Mouse (Mus musculus): Measurements from ENCODE around the gene Ftl1. TPM values are rescaled to one million over a fixed set of nuclear protein-coding genes. Genes with fewer than 3 reads are reported as not detected.
"Not testable (repeated sequence)": the region's sequence is repeated elsewhere in the genome, so short reads cannot be mapped to it uniquely, and the experiment has no call there.

Gene Ftl1
- polyA plus RNA-seq, 1 experiment from 2014 or later: 8,262 TPM

DNA sequence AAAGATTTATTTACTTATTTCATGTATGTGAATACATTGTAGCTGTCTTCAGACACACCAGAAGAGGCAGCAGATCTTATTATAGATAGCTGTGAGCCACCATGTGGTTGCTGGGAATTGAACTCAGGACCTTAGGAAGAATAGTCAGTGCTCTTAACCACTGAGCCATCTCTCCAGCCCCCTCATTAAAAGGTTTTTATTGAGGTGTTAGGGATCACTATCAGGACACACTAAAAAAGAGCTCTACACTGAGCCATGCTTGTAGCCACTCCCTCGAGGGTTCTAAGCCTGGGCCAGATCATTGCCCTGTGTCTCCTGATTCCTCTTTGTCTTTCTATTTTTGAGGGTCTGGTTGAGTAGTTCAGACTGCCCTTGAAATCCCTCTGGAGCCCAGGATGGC lies 16.8 kb upstream of the Ftl1 start:
- Histone ChIP-seq H3K4me1 (replicated peaks) (peaks cover 32% of the 10 kb centered on the region), H3K4me2 (no peak overlapping the region), H3K27me3 (no peaks in the 10 kb centered on the region), H3K9ac (0 out of 2 replicates have a peak overlapping the region, but pooled peaks have one; percentile 60), H3K9me3 (replicated peaks) (no peaks in the 10 kb centered on the region), H3K27ac (no peak overlapping the region; the same call in 1 of the 2 replicates), H3K36me3 (peaks cover 7% of the 10 kb centered on the region; the same call in 1 of the 2 replicates), H3K4me3 (replicated peaks) (no peak overlapping the region)
- ATAC-seq (ENCODE audit: low read depth) (no peak), DNase-seq (no peak)
- whole genome bisulfite sequencing (ENCODE audit: insufficient replicate concordance): 42% methylated on average over 1 of the region's 1 CpGs

DNA sequence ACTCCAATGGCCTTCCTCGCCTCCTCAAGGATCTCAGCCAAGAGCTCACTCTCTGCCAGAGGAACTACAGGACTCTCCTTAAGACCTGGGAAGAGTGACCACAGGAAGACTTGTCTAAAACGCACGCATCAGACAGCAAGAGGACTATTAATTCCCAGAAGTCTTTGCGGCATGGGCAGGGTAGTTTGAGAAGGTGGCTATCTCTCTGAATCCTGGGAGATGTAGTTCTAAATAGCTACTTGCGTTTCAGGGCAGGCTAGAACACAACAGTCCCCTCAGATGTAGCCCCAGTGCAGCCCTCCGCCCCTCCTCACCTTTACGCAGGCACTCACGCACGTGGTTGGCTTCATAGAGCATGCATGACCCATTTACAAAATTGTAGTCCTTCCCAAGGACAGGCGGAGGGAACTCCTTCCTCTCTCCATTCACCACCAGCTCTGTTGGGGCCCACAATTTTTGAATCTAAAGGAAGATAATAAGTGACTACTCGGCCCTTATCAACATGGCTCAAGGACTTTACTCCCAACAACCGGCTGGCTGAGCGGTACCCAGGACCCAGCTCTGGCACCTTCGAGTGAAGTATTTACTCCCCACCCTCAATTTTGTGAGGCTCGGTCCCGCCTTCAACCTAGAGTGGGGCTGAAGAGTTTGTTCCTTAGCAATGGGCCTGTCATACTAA lies 15.7 kb upstream of the Ftl1 start:
- H3K9ac ChIP-seq: peak overlapping the region; percentile 60
- no peaks in the 10 kb centered on the region for H3K27me3 ChIP-seq
- peak; percentile 55 for DNase-seq
- H3K27ac ChIP-seq: peak overlapping the region; percentile 70
- H3K9me3 ChIP-seq (replicated peaks): no peaks in the 10 kb centered on the region
- H3K4me3 ChIP-seq (replicated peaks): peak overlapping the region; percentile 39
- H3K36me3 ChIP-seq: peaks cover 7% of the 10 kb centered on the region; the same call in 1 of the 2 replicates
- WGBS (ENCODE audit: insufficient replicate concordance): 42% methylated on average over 16 of the region's 16 CpGs
- peaks cover 37% of the 10 kb centered on the region for H3K4me1 ChIP-seq (replicated peaks)
- peak overlapping the region; percentile 56 for H3K4me2 ChIP-seq
- ATAC-seq (ENCODE audit: low read depth): peak; percentile 74

DNA sequence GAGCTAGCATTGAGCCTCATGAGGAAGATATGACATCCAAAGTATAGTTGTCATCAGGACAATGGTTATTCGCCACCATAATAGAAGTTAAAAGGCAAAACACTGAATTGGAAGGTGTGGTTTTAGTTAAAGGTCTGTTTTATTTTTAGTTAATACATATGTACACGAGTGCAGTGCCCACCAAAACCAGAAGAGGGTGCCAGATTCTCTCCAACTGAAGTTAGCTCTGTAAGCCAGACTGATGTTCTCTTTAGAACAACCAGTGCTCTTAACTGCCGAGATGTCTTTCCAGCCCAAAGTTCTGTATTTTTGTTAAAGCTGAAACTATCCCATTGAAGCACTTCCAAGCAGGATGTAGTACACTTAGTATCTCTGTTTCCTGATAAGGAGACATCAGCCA lies 11.2 kb upstream of the Ftl1 start:
- Histone ChIP-seq H3K4me3 (replicated peaks) (no peak overlapping the region), H3K4me1 (replicated peaks) (peaks cover 37% of the 10 kb centered on the region), H3K36me3 (no peaks in the 10 kb centered on the region), H3K27ac (peak overlapping the region; percentile 21; the same call in 1 of the 2 replicates), H3K4me2 (0 out of 2 replicates have a peak overlapping the region, but pooled peaks have one; percentile 1), H3K27me3 (no peaks in the 10 kb centered on the region), H3K9me3 (replicated peaks) (no peaks in the 10 kb centered on the region), H3K9ac (no peak overlapping the region)
- ATAC-seq (ENCODE audit: low read depth) (no peak), DNase-seq (no peak)
- whole genome bisulfite sequencing (ENCODE audit: insufficient replicate concordance): 4% methylated on average over 3 of the region's 3 CpGs

DNA sequence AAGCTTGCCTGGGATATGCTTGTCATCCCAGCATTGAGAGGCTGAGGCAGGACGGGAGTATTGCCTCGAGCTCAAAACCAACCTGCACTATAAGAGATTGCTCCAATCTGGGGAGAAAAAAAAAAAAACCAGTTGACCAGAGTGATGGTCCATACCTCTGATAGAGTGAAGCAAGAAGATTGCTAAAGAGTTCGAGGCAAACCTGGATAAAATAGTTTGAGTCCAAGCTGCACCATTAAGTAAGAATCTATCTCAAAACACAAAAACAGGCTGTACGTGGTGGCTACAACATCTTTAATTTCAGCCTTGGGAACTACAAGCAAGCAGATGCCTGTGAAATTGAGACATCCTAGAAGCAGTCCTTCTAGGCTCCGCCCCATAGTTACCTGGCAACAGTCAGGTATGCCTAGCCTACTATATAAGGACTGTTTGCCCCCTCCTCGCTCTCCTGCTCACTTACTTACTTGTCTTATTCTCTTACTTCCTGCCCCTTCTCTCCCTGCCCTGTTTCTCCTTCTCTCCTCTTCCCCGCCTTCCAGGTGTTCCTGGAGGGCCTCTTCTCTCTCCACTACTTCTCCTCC lies 7.5 kb upstream of the Ftl1 start:
- Histone ChIP-seq H3K27me3 (no peaks in the 10 kb centered on the region), H3K4me3 (replicated peaks) (peak overlapping the region; percentile 79), H3K9me3 (replicated peaks) (no peaks in the 10 kb centered on the region), H3K27ac (no peak overlapping the region), H3K36me3 (peaks cover 35% of the 10 kb centered on the region), H3K4me2 (peak overlapping the region; percentile 94), H3K4me1 (replicated peaks) (peaks cover 58% of the 10 kb centered on the region), H3K9ac (peak overlapping the region; percentile 87)
- ATAC-seq (ENCODE audit: low read depth) (no peak; the same call in 1 of the 2 replicates), DNase-seq (no peak)
- 40% methylated on average over 7 of the region's 7 CpGs for WGBS (ENCODE audit: insufficient replicate concordance)

DNA sequence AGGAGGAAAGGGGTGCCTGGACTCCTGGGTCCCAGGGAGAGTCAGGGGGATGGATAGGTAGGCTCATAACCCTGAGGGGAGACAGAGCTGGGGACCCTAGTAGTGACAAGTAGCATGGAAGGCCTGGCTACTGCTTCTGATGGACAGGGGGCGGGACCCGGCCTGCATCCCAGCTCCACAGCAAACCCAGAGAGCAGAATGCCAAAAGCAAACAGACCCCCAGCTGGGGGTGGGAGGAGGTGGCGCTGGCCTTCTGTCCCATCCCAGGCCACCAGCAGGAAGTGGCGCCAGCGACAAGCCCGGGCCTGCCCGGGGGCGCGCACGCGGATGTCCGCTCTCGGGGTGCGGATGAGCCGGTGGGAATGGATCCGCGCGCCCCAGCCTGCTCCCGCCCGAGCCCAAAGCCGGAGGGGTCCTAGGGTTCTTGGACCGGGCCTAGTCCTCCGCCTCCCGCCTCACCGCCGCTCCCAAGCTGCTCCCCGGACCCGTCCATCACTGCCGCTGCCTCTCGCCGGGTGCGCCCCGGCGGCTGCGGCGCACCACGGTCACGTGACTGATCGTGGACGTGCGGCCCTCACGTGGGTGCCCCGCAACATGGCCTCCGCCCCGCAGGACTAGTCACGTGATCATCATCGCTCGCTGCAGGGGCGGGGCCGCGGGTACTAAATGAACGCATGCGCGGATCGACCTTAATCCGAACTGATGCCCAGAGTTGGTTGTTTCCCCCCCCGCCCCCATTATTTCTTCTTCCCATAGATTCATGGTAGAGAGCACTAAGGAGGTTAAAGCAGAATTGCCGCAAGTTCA lies 6.8 kb upstream of the Ftl1 start, which contains the start of gene Bax:
TSS of gene Bax (minus strand) at position 616 of the 807 bp plus-strand sequence.
- H3K27me3 ChIP-seq: no peaks in the 10 kb centered on the region
- H3K4me3 ChIP-seq (replicated peaks): peak within 1 kb of the TSS; percentile 79
- H3K9me3 ChIP-seq (replicated peaks): no peaks in the 10 kb centered on the region
- H3K36me3 ChIP-seq: peaks cover 40% of the 10 kb centered on the region
- peak within 1 kb of the TSS; percentile 94 for H3K4me2 ChIP-seq
- H3K4me1 ChIP-seq (replicated peaks): peaks cover 61% of the 10 kb centered on the region
- H3K9ac ChIP-seq: peak within 1 kb of the TSS; percentile 87
- under 1% methylated on average over 57 of the region's 58 CpGs for WGBS (ENCODE audit: insufficient replicate concordance)
- peak within 1 kb of the TSS; percentile 76 for H3K27ac ChIP-seq
- ATAC-seq (ENCODE audit: low read depth) (peak; percentile 77), DNase-seq (peak; percentile 93)

DNA sequence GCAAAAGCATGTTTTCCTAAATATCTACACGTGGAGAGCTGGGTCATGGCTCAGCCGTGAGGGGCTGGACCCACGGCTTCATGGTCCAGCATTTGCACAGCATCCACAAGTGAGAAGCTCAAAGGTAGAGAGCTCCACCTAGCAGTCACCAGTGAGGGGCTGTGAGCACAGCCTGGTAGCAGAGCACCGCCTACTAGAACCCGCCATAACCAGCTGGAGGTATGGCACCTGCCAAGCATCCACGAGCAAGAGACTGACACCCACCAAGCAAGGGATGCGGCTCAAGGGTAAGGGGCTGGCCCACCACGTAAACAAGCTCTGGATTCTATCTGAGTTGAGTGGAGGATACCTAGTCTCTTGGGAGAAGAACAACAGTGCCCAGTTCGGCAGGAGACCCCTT lies 5.9 kb upstream of the Ftl1 start:
- Histone ChIP-seq H3K4me3 (replicated peaks) (peak overlapping the region; percentile 79), H3K4me2 (peak overlapping the region; percentile 94), H3K9me3 (replicated peaks) (no peaks in the 10 kb centered on the region), H3K9ac (peak overlapping the region; percentile 87), H3K36me3 (peaks cover 40% of the 10 kb centered on the region), H3K27me3 (no peaks in the 10 kb centered on the region), H3K27ac (peak overlapping the region; percentile 76; the same call in 1 of the 2 replicates), H3K4me1 (replicated peaks) (peaks cover 65% of the 10 kb centered on the region)
- ATAC-seq (ENCODE audit: low read depth) (no peak), DNase-seq (no peak)
- 67% methylated on average over 9 of the region's 9 CpGs for WGBS (ENCODE audit: insufficient replicate concordance)

DNA sequence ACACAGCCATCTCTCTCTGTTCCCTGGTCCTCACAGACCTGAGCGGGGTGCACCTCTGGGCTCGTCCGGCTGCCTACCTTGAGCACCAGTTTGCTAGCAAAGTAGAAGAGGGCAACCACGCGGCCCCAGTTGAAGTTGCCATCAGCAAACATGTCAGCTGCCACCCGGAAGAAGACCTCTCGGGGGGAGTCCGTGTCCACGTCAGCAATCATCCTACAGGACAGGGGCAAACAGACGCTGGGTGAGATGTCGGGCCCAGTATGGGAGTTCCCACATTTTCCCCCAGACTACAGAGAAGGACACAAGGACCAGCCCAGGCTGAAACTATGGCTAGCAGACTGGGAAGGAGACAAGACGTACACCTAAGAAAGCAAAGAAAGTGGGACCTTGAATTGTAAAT lies 5.4 kb upstream of the Ftl1 start:
- H3K27ac ChIP-seq: 0 out of 2 replicates have a peak overlapping the region, but pooled peaks have one; percentile 10
- peaks cover 69% of the 10 kb centered on the region for H3K4me1 ChIP-seq (replicated peaks)
- DNase-seq (no peak), ATAC-seq (ENCODE audit: low read depth) (no peak)
- H3K4me3 ChIP-seq (replicated peaks): peak overlapping the region; percentile 79
- 86% methylated on average over 12 of the region's 12 CpGs for WGBS (ENCODE audit: insufficient replicate concordance)
- H3K27me3 ChIP-seq: no peaks in the 10 kb centered on the region
- peak overlapping the region; percentile 94 for H3K4me2 ChIP-seq
- H3K9ac ChIP-seq: peak overlapping the region; percentile 87
- peaks cover 40% of the 10 kb centered on the region for H3K36me3 ChIP-seq
- no peaks in the 10 kb centered on the region for H3K9me3 ChIP-seq (replicated peaks)

DNA sequence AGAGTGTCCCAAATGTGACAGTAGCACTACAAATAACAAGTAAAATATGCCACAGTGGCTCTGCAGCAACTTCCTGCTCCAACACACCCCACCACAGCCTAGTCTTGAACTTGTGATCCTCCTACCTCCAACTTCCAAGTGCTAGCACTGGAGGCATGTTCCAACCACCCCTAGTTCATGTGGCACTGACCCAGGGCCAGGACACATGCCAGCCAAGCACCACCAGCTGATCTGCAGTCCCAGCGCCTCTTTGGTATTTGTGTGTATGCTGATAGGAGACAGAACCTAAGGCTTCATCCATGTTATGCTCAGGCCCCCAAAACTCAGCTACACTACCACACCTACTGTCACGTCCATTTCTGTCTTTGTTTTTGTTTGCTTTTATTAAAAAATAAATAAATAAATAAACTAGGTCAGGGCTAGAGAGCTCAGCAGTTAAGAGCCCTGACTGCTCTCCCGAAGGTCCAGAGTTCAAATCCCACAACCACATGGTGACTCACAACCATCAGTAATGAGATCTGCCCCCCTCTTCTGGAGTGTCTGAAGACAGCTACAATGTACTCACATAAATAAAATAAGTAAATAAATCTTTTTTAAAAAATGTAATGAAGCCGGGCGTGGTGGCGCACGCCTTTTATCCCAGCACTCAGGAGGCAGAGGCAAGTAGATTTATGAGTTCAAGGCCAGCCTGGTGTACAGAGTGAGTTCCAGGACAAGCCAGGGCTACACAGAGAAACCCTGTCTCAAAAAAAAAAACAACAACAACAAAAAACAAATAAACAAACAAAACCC lies 4.5 kb upstream of the Ftl1 start:
- ATAC-seq (ENCODE audit: low read depth) (no peak), DNase-seq (no peak)
- Histone ChIP-seq H3K9me3 (replicated peaks) (no peaks in the 10 kb centered on the region), H3K36me3 (peaks cover 40% of the 10 kb centered on the region), H3K27me3 (no peaks in the 10 kb centered on the region), H3K9ac (0 out of 2 replicates have a peak overlapping the region, but pooled peaks have one; percentile 17), H3K4me3 (replicated peaks) (no peak overlapping the region), H3K27ac (peak overlapping the region; percentile 53), H3K4me1 (replicated peaks) (peaks cover 72% of the 10 kb centered on the region), H3K4me2 (no peak overlapping the region)
- 93% methylated on average over 7 of the region's 7 CpGs for WGBS (ENCODE audit: insufficient replicate concordance)

DNA sequence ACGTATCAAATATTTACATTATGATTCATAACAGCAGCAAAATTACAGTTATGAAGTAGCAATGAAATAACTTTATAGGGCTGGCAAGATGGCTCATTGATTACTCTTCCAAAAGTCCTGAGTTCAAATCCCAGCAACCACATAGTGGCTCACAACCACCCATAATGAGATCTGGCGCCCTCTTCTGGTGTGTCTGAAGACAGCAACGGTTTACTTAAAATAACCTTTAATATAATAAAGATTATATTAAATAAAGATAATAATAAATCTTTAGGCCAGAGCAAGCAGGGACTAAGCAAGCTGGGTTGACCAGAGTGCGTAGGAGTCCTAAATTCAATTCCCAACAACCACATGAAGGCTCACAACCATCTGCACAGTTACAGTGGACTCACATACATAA lies 3.2 kb upstream of the Ftl1 start:
- H3K9ac ChIP-seq; H3K4me3 ChIP-seq (replicated peaks); DNase-seq; H3K9me3 ChIP-seq (replicated peaks); H3K4me2 ChIP-seq; ATAC-seq (ENCODE audit: low read depth); H3K27me3 ChIP-seq: not testable (repeated sequence)
- peaks cover 80% of the 10 kb centered on the region for H3K4me1 ChIP-seq (replicated peaks)
- H3K27ac ChIP-seq: peak overlapping the region; percentile 98; the same call in 1 of the 2 replicates
- 71% methylated on average over 4 of the region's 4 CpGs for WGBS (ENCODE audit: insufficient replicate concordance)
- peaks cover 51% of the 10 kb centered on the region for H3K36me3 ChIP-seq

DNA sequence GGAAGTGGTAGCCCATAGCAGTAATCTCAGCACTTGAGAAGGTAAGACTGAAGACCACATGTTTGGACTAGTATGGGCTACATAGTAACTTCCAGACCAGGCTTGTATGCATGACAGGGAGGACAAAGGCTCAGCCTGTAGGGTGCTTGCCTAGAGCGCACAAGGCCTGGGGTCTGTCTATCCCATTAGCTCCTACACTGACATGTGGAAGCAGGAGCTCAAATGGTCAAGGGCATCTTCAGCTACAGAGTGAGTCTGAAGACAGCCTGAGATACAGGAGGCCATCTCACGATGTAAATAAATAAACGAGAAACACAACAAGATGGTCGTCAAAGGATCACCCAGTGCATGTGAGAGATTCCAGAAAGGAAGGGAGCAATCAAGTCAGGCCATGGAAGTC lies 2.6 kb upstream of the Ftl1 start:
- Histone ChIP-seq H3K36me3 (peaks cover 56% of the 10 kb centered on the region), H3K27me3 (no peaks in the 10 kb centered on the region), H3K27ac (peak overlapping the region; percentile 98), H3K4me3 (replicated peaks) (no peak overlapping the region), H3K4me1 (replicated peaks) (peaks cover 82% of the 10 kb centered on the region), H3K9ac (no peak overlapping the region), H3K4me2 (no peak overlapping the region), H3K9me3 (replicated peaks) (no peaks in the 10 kb centered on the region)
- ATAC-seq (ENCODE audit: low read depth): no peak
- WGBS (ENCODE audit: insufficient replicate concordance): 88% methylated on average over 4 of the region's 4 CpGs
- no peak for DNase-seq

Measured in liver, embryonic 13.5 days (tissue).